Mouse (Mus musculus): Measurements from ENCODE around the gene Rhoa.

DNA sequence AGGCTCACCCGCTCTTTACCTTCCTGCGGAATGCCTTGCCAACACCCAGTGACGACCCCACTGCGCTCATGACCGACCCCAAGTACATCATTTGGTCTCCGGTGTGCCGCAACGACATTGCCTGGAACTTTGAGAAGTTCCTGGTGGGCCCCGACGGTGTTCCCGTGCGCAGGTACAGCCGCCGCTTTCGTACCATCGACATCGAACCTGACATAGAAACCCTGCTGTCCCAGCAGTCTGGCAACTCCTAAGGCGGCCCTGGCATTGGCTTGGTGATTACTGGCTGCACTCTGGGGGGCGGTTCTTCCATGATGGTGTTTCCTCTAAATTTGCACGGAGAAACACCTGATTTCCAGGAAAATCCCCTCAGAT lies 33.9 kb downstream of the Rhoa start:
- TF ChIP-seq CTCF (IDR thresholded peaks at IDR 0.05; ENCODE audit: borderline replicate concordance, control insufficient read depth, extremely low read depth, insufficient read depth, low read length, poor library complexity) = no peak
- no peak for TF ChIP-seq POLR2A (IDR thresholded peaks at IDR 0.05; ENCODE audit: control insufficient read depth, extremely low read depth, insufficient read depth, low read length, poor library complexity)

Data from thymus, adult 2 months (tissue).